Mouse (Mus musculus): ENCODE measurements at regions not wholly inside any gene's neighbourhood (a gene's known extent, or its start where the extent isn't known, plus 50 kb on each side); places are given as distances from the start of the nearest gene placed in this dataset.

DNA sequence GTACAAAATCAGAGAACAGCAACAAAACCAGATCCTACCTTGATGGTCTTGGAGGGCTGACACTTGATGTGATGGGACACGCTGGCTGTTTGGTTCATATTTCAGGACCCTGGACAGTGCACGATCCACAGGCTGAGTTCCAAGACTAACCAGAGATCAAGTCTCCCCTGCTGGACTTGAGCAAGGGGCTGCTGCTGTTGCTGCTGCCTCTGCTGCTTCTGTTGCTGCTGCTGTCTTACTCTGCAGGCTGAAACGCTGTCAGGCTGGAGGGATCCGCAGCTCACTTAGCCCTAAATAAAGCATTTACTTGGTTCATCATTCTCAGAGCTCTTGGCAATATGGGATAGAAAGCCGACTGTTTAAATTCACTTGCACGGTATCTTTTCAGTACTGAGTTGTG is 589.8 kb downstream of the Actr3 start:
- DNase-seq (ENCODE audit: low spot score) (peak; percentile 16), ATAC-seq (no peak)
- H3K4me3 ChIP-seq (ENCODE audit: low read length), result peak overlapping the region; percentile 6; the same call in 1 of the 2 replicates
- WGBS, result 54% methylated on average over 6 of the region's 6 CpGs
- H3K27ac ChIP-seq, result no peak overlapping the region
- no peaks in the 10 kb centered on the region for H3K27me3 ChIP-seq (ENCODE audit: insufficient read depth, low read length)
- H3K9ac ChIP-seq (replicated peaks; ENCODE audit: low read length), result no peak overlapping the region
- no peaks in the 10 kb centered on the region for H3K9me3 ChIP-seq (ENCODE audit: low read length)
- H3K4me2 ChIP-seq (ENCODE audit: low read depth, low read length), result 0 out of 2 replicates have a peak overlapping the region, but pooled peaks have one; percentile 5
- no peaks in the 10 kb centered on the region for H3K36me3 ChIP-seq (ENCODE audit: insufficient read depth, low read length)
- no peak for TF ChIP-seq CTCF (IDR thresholded peaks at IDR 0.05; ENCODE audit: low read depth)
- H3K4me1 ChIP-seq (ENCODE audit: insufficient read depth, low read length), result no peaks in the 10 kb centered on the region

DNA sequence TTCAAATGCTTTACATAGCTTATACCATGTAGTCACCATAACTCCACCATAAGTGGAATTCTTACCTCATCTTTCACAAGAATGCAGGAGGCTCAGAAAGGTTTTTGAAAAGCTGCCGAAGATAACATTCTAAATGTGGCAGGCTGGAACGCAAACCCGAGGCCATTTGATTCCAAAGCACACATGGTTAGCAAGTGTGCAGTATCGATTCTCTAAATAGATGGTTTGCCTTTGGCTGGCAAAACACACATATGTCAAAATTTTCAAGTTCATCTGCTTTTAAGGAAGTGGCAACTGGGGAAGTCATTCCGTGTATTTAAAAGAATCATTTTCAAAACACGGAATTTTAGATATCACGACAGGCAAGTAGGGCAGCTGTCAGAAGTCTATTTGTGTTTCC is 609.8 kb downstream of the Actr3 start:
- Histone ChIP-seq H3K4me1 (ENCODE audit: insufficient read depth, low read length) (no peaks in the 10 kb centered on the region), H3K9me3 (ENCODE audit: low read length) (no peaks in the 10 kb centered on the region), H3K36me3 (ENCODE audit: insufficient read depth, low read length) (no peaks in the 10 kb centered on the region), H3K27me3 (ENCODE audit: insufficient read depth, low read length) (no peaks in the 10 kb centered on the region), H3K9ac (replicated peaks; ENCODE audit: low read length) (no peak overlapping the region), H3K4me2 (ENCODE audit: low read depth, low read length) (no peak overlapping the region), H3K4me3 (ENCODE audit: low read length) (no peak overlapping the region), H3K27ac (no peak overlapping the region)
- WGBS, result 85% methylated on average over 7 of the region's 7 CpGs
- TF ChIP-seq CTCF (IDR thresholded peaks at IDR 0.05; ENCODE audit: low read depth), result no peak
- ATAC-seq, result no peak
- no peak for DNase-seq (ENCODE audit: low spot score)

DNA sequence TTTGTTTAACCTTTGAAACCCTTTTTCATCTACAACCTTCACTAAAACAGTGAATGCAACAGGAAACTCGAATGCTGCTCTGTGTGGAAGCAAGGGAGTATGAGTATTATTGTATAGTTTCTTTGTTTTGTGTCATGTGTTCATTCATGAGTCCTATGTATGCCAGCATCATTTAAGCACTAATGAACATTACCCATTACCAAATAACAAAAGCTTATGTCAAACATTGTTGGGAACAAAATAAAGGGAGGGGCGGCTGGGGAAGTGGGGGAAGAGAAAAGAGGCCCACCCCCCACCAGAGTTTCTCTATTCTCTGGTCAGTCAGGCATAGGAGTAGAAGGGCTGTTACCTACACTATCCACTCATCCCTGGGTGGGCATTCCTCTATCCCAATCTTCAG is 642.5 kb downstream of the Actr3 start:
- Histone ChIP-seq H3K27me3 (ENCODE audit: insufficient read depth, low read length) (no peaks in the 10 kb centered on the region), H3K9ac (replicated peaks; ENCODE audit: low read length) (no peak overlapping the region), H3K27ac (no peak overlapping the region), H3K9me3 (ENCODE audit: low read length) (no peaks in the 10 kb centered on the region), H3K4me2 (ENCODE audit: low read depth, low read length) (no peak overlapping the region), H3K36me3 (ENCODE audit: insufficient read depth, low read length) (no peaks in the 10 kb centered on the region), H3K4me3 (ENCODE audit: low read length) (no peak overlapping the region), H3K4me1 (ENCODE audit: insufficient read depth, low read length) (no peaks in the 10 kb centered on the region)
- TF ChIP-seq CTCF (IDR thresholded peaks at IDR 0.05; ENCODE audit: low read depth), result no peak
- ATAC-seq, result no peak
- DNase-seq (ENCODE audit: low spot score), result no peak
- 34% methylated on average over 2 of the region's 2 CpGs for WGBS

DNA sequence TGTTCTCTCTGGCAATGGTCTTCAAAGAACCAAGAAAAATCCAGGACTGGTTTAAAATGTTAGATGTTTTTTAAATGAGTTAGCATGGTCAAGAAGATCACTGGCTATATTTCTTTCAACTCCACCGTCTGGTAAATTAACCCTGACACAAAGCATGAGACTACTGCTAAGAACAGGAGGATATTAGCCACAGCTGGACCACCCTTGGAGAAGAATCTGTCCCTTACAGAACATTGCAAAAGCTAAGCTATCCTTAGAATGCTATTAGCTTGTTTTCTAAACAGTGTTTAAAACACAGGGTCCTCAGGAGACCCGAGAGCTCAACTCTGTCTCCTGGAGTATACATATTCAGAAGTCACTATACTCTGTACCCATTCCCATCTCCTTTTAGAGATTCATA is 644.9 kb downstream of the Actr3 start:
- ATAC-seq, result no peak

DNA sequence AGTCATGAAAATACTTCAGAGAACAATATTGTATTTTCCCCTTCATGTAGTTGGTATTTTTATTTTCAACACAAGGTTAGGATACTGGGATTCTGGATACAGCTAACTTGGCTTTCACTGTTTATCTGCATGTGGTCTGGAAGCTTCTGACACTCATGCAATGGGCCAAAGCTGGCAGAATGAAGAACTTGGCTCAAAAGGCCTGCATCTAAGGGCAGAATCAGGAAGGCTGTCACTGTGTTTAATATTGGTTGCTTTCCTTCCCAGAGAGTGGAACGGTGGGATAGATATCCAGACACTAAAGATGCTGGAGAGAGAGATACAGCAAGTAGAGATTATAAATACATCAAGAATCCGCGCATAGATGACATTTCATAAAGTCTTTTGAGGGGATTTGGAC is 645.4 kb downstream of the Actr3 start:
- TF ChIP-seq CTCF (IDR thresholded peaks at IDR 0.05; ENCODE audit: low read depth), result no peak
- H3K27ac ChIP-seq, result no peak overlapping the region

More for the DNA sequence above, 644.9 kb downstream of the Actr3 start:
- H3K27ac ChIP-seq, result no peak overlapping the region
- WGBS, result 67% methylated on average over 2 of the region's 2 CpGs
- H3K36me3 ChIP-seq (ENCODE audit: insufficient read depth, low read length), result no peaks in the 10 kb centered on the region
- H3K9me3 ChIP-seq (ENCODE audit: low read length), result no peaks in the 10 kb centered on the region
- H3K4me2 ChIP-seq (ENCODE audit: low read depth, low read length), result no peak overlapping the region
- TF ChIP-seq CTCF (IDR thresholded peaks at IDR 0.05; ENCODE audit: low read depth), result no peak
- DNase-seq (ENCODE audit: low spot score), result no peak
- no peak overlapping the region for H3K4me3 ChIP-seq (ENCODE audit: low read length)
- H3K9ac ChIP-seq (replicated peaks; ENCODE audit: low read length), result no peak overlapping the region
- H3K27me3 ChIP-seq (ENCODE audit: insufficient read depth, low read length), result no peaks in the 10 kb centered on the region
- no peaks in the 10 kb centered on the region for H3K4me1 ChIP-seq (ENCODE audit: insufficient read depth, low read length)

DNA sequence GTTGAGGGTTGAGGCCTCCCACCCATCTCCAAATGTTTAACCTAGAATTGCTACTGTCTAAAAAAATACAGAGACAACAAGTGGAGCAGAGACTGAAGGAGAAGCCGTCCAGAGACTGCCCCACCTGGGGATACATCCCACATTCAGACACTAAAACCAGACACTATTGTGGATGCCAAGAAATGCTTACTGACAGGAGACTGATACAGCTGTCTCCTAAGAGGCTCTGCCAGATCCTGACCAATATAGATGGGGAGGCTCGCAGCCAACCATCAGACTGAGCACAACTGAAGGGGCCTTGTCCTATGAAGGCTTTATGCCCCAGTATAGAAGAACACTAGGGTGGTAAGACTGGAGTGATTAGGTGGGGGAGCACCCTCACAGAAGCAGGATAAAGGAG is 652.5 kb downstream of the Actr3 start:
- no peaks in the 10 kb centered on the region for H3K27me3 ChIP-seq (ENCODE audit: insufficient read depth, low read length)
- DNase-seq (ENCODE audit: low spot score) (no peak), ATAC-seq (no peak)
- no peak for TF ChIP-seq CTCF (IDR thresholded peaks at IDR 0.05; ENCODE audit: low read depth)
- H3K4me2 ChIP-seq (ENCODE audit: low read depth, low read length), result no peak overlapping the region
- no peak overlapping the region for H3K27ac ChIP-seq
- no peaks in the 10 kb centered on the region for H3K36me3 ChIP-seq (ENCODE audit: insufficient read depth, low read length)
- H3K4me3 ChIP-seq (ENCODE audit: low read length), result no peak overlapping the region
- no peaks in the 10 kb centered on the region for H3K9me3 ChIP-seq (ENCODE audit: low read length)
- WGBS, result 77% methylated on average over 2 of the region's 2 CpGs
- H3K4me1 ChIP-seq (ENCODE audit: insufficient read depth, low read length), result no peaks in the 10 kb centered on the region
- no peak overlapping the region for H3K9ac ChIP-seq (replicated peaks; ENCODE audit: low read length)

More for the DNA sequence above, 645.4 kb downstream of the Actr3 start:
- Histone ChIP-seq H3K9ac (replicated peaks; ENCODE audit: low read length) (no peak overlapping the region), H3K27me3 (ENCODE audit: insufficient read depth, low read length) (no peaks in the 10 kb centered on the region), H3K4me1 (ENCODE audit: insufficient read depth, low read length) (no peaks in the 10 kb centered on the region), H3K4me2 (ENCODE audit: low read depth, low read length) (no peak overlapping the region), H3K36me3 (ENCODE audit: insufficient read depth, low read length) (no peaks in the 10 kb centered on the region), H3K4me3 (ENCODE audit: low read length) (no peak overlapping the region), H3K9me3 (ENCODE audit: low read length) (no peaks in the 10 kb centered on the region)
- DNase-seq (ENCODE audit: low spot score), result peak; percentile 9
- ATAC-seq, result no peak
- WGBS, result 65% methylated on average over 3 of the region's 3 CpGs

DNA sequence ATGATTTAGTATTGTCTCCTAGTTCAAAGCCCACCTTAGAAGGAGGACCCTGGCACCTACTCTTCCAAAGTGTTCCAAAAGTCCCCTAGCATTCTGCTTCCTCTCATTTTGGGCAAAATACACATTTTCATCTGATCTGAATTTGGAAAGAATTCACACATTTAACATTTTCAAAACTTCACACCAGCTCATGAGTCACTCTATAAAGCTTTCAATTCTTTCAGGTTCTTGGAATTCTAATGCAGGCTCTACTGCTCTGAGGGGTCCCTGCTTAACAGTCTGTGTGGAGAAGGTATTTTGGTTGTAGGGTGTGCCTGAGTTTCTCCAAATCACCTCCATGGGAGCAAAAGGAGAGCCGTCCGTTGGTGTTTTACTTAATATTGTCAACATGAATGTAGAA is 657.8 kb downstream of the Actr3 start:
- Histone ChIP-seq H3K4me2 (ENCODE audit: low read depth, low read length) (no peak overlapping the region), H3K36me3 (ENCODE audit: insufficient read depth, low read length) (no peaks in the 10 kb centered on the region), H3K9ac (replicated peaks; ENCODE audit: low read length) (no peak overlapping the region), H3K9me3 (ENCODE audit: low read length) (no peaks in the 10 kb centered on the region), H3K27me3 (ENCODE audit: insufficient read depth, low read length) (no peaks in the 10 kb centered on the region), H3K27ac (no peak overlapping the region), H3K4me3 (ENCODE audit: low read length) (no peak overlapping the region), H3K4me1 (ENCODE audit: insufficient read depth, low read length) (no peaks in the 10 kb centered on the region)
- WGBS, result 96% methylated on average over 2 of the region's 2 CpGs
- no peak for DNase-seq (ENCODE audit: low spot score)
- TF ChIP-seq CTCF (IDR thresholded peaks at IDR 0.05; ENCODE audit: low read depth), result no peak
- no peak for ATAC-seq

All from hindbrain, postnatal 0 days (tissue).